ENCODE assay signal across 10 mouse cellular contexts in genomic region chr10:100066374-100066773, GRCm38 (mm10). TPM values are rescaled to one million over a fixed set of nuclear protein-coding genes. Genes with fewer than 3 reads are reported as not detected.
DNase-seq lines count a peak whose midpoint lies in the region; ATAC-seq and TF ChIP-seq lines count a peak whose summit lies in the region.
"Had no signal": no experiment of that assay in that cellular context is flagged by ENCODE, and none has a peak within 500 bp of the region (broad histone marks: within the 10 kb centered on the region; RNA-seq: fewer than 3 reads in every experiment).

No protein-coding gene starts in this region.

- H3K4me1 ChIP-seq in forebrain, embryonic 14.5 days (ENCODE audit: control insufficient read depth, insufficient read depth, low read length) = peaks cover 10% of the 10 kb centered on the region
- H3K4me1 ChIP-seq in forebrain, postnatal 0 days (ENCODE audit: insufficient read depth) = peaks cover 8% of the 10 kb centered on the region; the same call in 1 of the 2 replicates
- H3K4me1 ChIP-seq in hindbrain, embryonic 16.5 days (ENCODE audit: control insufficient read depth, insufficient read depth, low read depth, low read length) = no peaks in the 10 kb centered on the region; the same call in 1 of the 2 replicates
- H3K4me1 ChIP-seq in liver, postnatal 0 days (ENCODE audit: insufficient read depth) = no peaks in the 10 kb centered on the region

- no peaks in the 10 kb centered on the region for H3K36me3 ChIP-seq in forebrain, embryonic 14.5 days (ENCODE audit: control insufficient read depth, insufficient read depth, low read length)
- no peaks in the 10 kb centered on the region for H3K36me3 ChIP-seq in forebrain, postnatal 0 days (ENCODE audit: insufficient read depth)
- H3K36me3 ChIP-seq in hindbrain, embryonic 16.5 days (ENCODE audit: control insufficient read depth, insufficient read depth, low read length) = no peaks in the 10 kb centered on the region
- no peaks in the 10 kb centered on the region for H3K36me3 ChIP-seq in liver, postnatal 0 days (replicated peaks; ENCODE audit: insufficient read depth, low read length)

- DNase-seq in forebrain, embryonic 14.5 days (ENCODE audit: low spot score) = peak; percentile 26
- no peak for DNase-seq in forebrain, postnatal 0 days
- DNase-seq in retina, embryonic 14.5 days (ENCODE audit: low spot score) = peak; percentile 13
- no peak for DNase-seq in retina, postnatal 1 day
- no peak for DNase-seq in layer of hippocampus, adult 8-10 months (ENCODE audit: low spot score in 2 of 2)
- no peak for DNase-seq in liver, postnatal 0 days
- DNase-seq: lung, embryonic 14.5 days had no signal

- peak; percentile 52; the same call in 1 of the 2 replicates for ATAC-seq in forebrain, embryonic 14.5 days
- no peak; the same call in 1 of the 2 replicates for ATAC-seq in forebrain, postnatal 0 days
- peak; percentile 35 for ATAC-seq in hindbrain, embryonic 16.5 days
- no peak for ATAC-seq in CD4-positive, CD25-positive, alpha-beta regulatory T cell, adult 4 months
- ATAC-seq in liver, postnatal 0 days = no peak

- 14% methylated on average over 7 of the region's 7 CpGs for WGBS in forebrain, embryonic 14.5 days
- WGBS in forebrain, postnatal 0 days = 16% methylated on average over 7 of the region's 7 CpGs
- 13% methylated on average over 7 of the region's 7 CpGs for WGBS in hindbrain, embryonic 16.5 days
- WGBS in liver, postnatal 0 days (ENCODE audit: insufficient replicate concordance) = 71% methylated on average over 7 of the region's 7 CpGs

- TF ChIP-seq EP300 in liver, postnatal 0 days (IDR thresholded peaks at IDR 0.05; ENCODE audit: low read depth) = no peak

- no peak overlapping the region for H3K4me2 ChIP-seq in forebrain, embryonic 14.5 days (ENCODE audit: low read length)
- H3K4me2 ChIP-seq in forebrain, postnatal 0 days (ENCODE audit: low read depth) = no peak overlapping the region; the same call in 1 of the 2 replicates
- H3K4me2 ChIP-seq in hindbrain, embryonic 16.5 days (ENCODE audit: low read length) = no peak overlapping the region
- H3K4me2 ChIP-seq in liver, postnatal 0 days (ENCODE audit: low read depth, low read length) = no peak overlapping the region
- H3K4me2 ChIP-seq: lung, embryonic 14.5 days had no signal

- no peak overlapping the region for H3K4me3 ChIP-seq in forebrain, embryonic 14.5 days (ENCODE audit: low read depth, low read length)
- H3K4me3 ChIP-seq in forebrain, postnatal 0 days (ENCODE audit: low read depth, low read length) = no peak overlapping the region
- H3K4me3 ChIP-seq in hindbrain, embryonic 16.5 days (ENCODE audit: low read length) = no peak overlapping the region
- no peak overlapping the region for H3K4me3 ChIP-seq in liver, postnatal 0 days (ENCODE audit: low read depth, low read length)

- H3K27ac ChIP-seq in forebrain, embryonic 14.5 days (ENCODE audit: low read depth, low read length) = no peak overlapping the region
- no peak overlapping the region for H3K27ac ChIP-seq in forebrain, postnatal 0 days (ENCODE audit: low read depth, low read length)
- H3K27ac ChIP-seq in hindbrain, embryonic 16.5 days (ENCODE audit: low read depth, low read length) = peak overlapping the region; percentile 21; the same call in 1 of the 2 replicates
- no peak overlapping the region for H3K27ac ChIP-seq in liver, postnatal 0 days (ENCODE audit: low read depth)

- no peaks in the 10 kb centered on the region for H3K9me3 ChIP-seq in forebrain, embryonic 14.5 days (replicated peaks; ENCODE audit: control insufficient read depth, low read length)
- no peaks in the 10 kb centered on the region for H3K9me3 ChIP-seq in forebrain, postnatal 0 days (ENCODE audit: low read length)
- H3K9me3 ChIP-seq in hindbrain, embryonic 16.5 days (ENCODE audit: control insufficient read depth, low read length) = no peaks in the 10 kb centered on the region
- H3K9me3 ChIP-seq in liver, postnatal 0 days (ENCODE audit: low read length) = no peaks in the 10 kb centered on the region

- no peak for TF ChIP-seq CTCF in forebrain, postnatal 0 days (IDR thresholded peaks at IDR 0.05; ENCODE audit: low read depth)
- no peak for TF ChIP-seq CTCF in liver, postnatal 0 days (IDR thresholded peaks at IDR 0.05; ENCODE audit: low read depth)

- H3K9ac ChIP-seq in forebrain, embryonic 14.5 days (ENCODE audit: low read length) = no peak overlapping the region
- H3K9ac ChIP-seq in forebrain, postnatal 0 days = no peak overlapping the region
- no peak overlapping the region for H3K9ac ChIP-seq in hindbrain, embryonic 16.5 days (ENCODE audit: low read depth, low read length)
- H3K9ac ChIP-seq in liver, postnatal 0 days (replicated peaks) = no peak overlapping the region
- H3K9ac ChIP-seq: lung, embryonic 14.5 days had no signal

- no peaks in the 10 kb centered on the region for H3K27me3 ChIP-seq in forebrain, embryonic 14.5 days (replicated peaks; ENCODE audit: control insufficient read depth, insufficient read depth, low read length)
- no peaks in the 10 kb centered on the region for H3K27me3 ChIP-seq in forebrain, postnatal 0 days (ENCODE audit: insufficient read depth, low read length)
- H3K27me3 ChIP-seq in hindbrain, embryonic 16.5 days (replicated peaks; ENCODE audit: control insufficient read depth, insufficient read depth, low read length) = no peaks in the 10 kb centered on the region
- H3K27me3 ChIP-seq in liver, postnatal 0 days (ENCODE audit: insufficient read depth, low read length) = no peaks in the 10 kb centered on the region

RNA-seq across cellular contexts. Expression of gene Kitl, which starts 50.9 kb away (rescaled TPM):
- polyA plus RNA-seq in forebrain, embryonic 14.5 days (2014; fragmentation: Nextera tagmentation; extraction: Ambion mirVana) = 59.4 and 83.6 TPM in 2 replicates
- total RNA-seq in forebrain, postnatal 0 days (2014; rRNA removed) = 76.6 and 110 TPM in 2 replicates
- polyA plus RNA-seq in forebrain, postnatal 0 days (2015; fragmentation: Nextera tagmentation; extraction: Ambion mirVana) = 45.0 and 81.6 TPM in 2 replicates
- 29.8 and 30.1 TPM in 2 replicates for polyA plus RNA-seq in hindbrain, embryonic 16.5 days (2015; fragmentation: Nextera tagmentation; extraction: Ambion mirVana)
- polyA plus RNA-seq in CD4-positive, CD25-positive, alpha-beta regulatory T cell, adult 4 months (2017; shearing (Covaris generic)) = under 1 TPM in 1 of 2 experiments, not detected in 1; 0.09 TPM
- 10 to 100 TPM; 20.5 to 36.7 (median 22.7) TPM for total RNA-seq in layer of hippocampus, adult 8-10 months (2022)
- 2.3 and 5.0 TPM in 2 replicates for polyA plus RNA-seq in liver, postnatal 0 days (2015; fragmentation: Nextera tagmentation; extraction: Ambion mirVana)
- total RNA-seq: megakaryocyte-erythroid progenitor cell, adult 5-6 weeks had no signal

Comparison
In these comparisons a context has a peak if more than half of its experiments do, and no peak if none do; other contexts are left out.
1. ATAC-seq: peak in forebrain, embryonic 14.5 days (single experiment) and hindbrain, embryonic 16.5 days (single experiment); none in forebrain, postnatal 0 days (single experiment), CD4-positive, CD25-positive, alpha-beta regulatory T cell, adult 4 months (single experiment) and liver, postnatal 0 days (single experiment).
2. DNase-seq: peak in forebrain, embryonic 14.5 days (single experiment) and retina, embryonic 14.5 days (single experiment); none in forebrain, postnatal 0 days (single experiment), retina, postnatal 1 day (single experiment), layer of hippocampus, adult 8-10 months (0 of 2) and liver, postnatal 0 days (single experiment).